Mouse (Mus musculus) heart, embryonic 10.5 days (tissue): ENCODE measurements around the gene Tmem80. TPM values are rescaled to one million over a fixed set of nuclear protein-coding genes. Genes with fewer than 3 reads are reported as not detected.
A peak's percentile ranks its signal among the peaks of the same experiment; 100 is the strongest.

Experiments
- DNase-seq: peaks from one replicate; pipeline ENCODE4 v3.0.0-alpha.2; 2017; ENCODE audit warnings: low spot score
- H3K27ac ChIP-seq: fragments of 300-500 bp; sonication (generic); 2 replicates; pipeline ENCODE4 v1.5.1; 2016; ENCODE audit warnings: mild to moderate bottlenecking
- H3K27me3 ChIP-seq: fragments of 300-500 bp; sonication (generic); 2 replicates; pipeline ENCODE4 v1.6.1; 2016; ENCODE audit warnings: mild to moderate bottlenecking; ENCODE audit not compliant: poor library complexity, insufficient read depth, severe bottlenecking
- H3K36me3 ChIP-seq: fragments of 300-500 bp; sonication (generic); 2 replicates; pipeline ENCODE4 v1.6.1; 2016; ENCODE audit warnings: mild to moderate bottlenecking, moderate library complexity
- H3K4me1 ChIP-seq: fragments of 300-500 bp; sonication (generic); 2 replicates; pipeline ENCODE4 v1.6.1; 2016; ENCODE audit warnings: mild to moderate bottlenecking
- H3K4me3 ChIP-seq: fragments of 300-500 bp; sonication (generic); 2 replicates; pipeline ENCODE4 v1.5.1; 2016; ENCODE audit warnings: mild to moderate bottlenecking, moderate library complexity
- H3K9me3 ChIP-seq: fragments of 300-500 bp; sonication (generic); 2 replicates; pipeline ENCODE4 v1.6.1; 2016; ENCODE audit warnings: mild to moderate bottlenecking, moderate library complexity
- WGBS: fragments of 180-500 bp; shearing (Covaris S2); methylation state at CpG from one replicate; pipeline ENCODE4 v1.1.7; 2016; 5-methylcytosine and 5-hydroxymethylcytosine counted together
- polyA plus RNA-seq: library from polyadenylated mRNA; unstranded; fragments of >200 nt; fragmentation: Nextera tagmentation; extraction: Ambion mirVana; gene quantifications from 2 replicates; pipeline ENCODE4 v1.2.1, GENCODE M21; 2016

Tmem80 gene
- polyA plus RNA-seq: 39.5 and 41.2 TPM in 2 replicates

DNA sequence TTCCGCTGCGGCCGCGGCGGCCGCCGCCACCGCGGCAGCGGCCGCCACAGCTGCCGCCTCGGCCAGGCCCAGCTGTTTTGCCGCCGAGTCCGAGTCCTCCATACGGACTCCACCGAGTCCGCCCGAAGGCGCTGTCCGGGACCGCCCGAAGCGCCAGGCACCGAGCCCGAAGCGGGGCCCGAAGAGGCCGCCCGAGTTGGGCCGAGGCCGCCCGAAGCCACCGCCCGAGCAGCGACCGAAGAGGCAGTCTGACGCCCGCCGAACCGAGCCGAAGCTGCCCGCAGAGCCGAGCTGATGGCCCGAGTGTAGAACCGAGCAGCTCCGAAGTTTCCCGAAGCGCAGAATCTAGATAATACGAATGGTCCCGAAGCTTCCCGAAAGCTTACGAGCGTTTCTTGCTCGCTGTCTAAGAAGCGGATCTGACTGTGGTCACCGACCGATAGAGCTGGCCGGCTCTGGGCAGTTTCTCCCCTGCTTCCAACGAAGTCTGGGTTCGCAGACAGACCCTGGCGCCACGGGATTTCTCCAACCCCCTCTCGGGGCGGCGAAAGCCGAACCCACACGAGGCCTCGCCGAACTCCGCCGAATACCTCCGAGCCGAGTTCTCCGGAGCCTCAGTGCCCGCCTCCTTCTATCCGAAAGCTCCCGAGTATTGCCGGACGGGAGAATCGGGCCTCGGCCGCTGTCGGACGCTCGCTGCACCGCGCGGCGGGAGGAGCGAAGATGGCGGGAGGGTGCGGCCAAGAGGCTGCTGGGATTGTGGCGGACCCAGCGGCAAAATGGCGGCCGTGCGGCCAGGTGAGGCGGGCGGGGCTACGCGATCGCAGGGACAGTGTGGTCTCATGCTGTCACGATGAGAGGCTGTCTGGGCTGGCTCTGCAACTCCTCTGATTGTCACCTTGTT lies at the start of gene Tmem80, which contains the start of gene Deaf1:
Gene Tmem80 (plus strand): TSS at position 271 of the 904 bp plus-strand sequence.
Gene Deaf1 (minus strand): TSS at position 222 of the 904 bp plus-strand sequence.
- under 1% methylated on average over 105 of the region's 105 CpGs for WGBS
- no peaks in the 10 kb centered on the region for H3K27me3 ChIP-seq
- peaks cover 21% of the 10 kb centered on the region for H3K36me3 ChIP-seq
- H3K27ac ChIP-seq: peak within 1 kb of the TSS; percentile 98
- H3K9me3 ChIP-seq: no peaks in the 10 kb centered on the region
- peaks cover 21% of the 10 kb centered on the region for H3K4me1 ChIP-seq
- peak; percentile 99 for DNase-seq
- H3K4me3 ChIP-seq: peak within 1 kb of the TSS; percentile 82

DNA sequence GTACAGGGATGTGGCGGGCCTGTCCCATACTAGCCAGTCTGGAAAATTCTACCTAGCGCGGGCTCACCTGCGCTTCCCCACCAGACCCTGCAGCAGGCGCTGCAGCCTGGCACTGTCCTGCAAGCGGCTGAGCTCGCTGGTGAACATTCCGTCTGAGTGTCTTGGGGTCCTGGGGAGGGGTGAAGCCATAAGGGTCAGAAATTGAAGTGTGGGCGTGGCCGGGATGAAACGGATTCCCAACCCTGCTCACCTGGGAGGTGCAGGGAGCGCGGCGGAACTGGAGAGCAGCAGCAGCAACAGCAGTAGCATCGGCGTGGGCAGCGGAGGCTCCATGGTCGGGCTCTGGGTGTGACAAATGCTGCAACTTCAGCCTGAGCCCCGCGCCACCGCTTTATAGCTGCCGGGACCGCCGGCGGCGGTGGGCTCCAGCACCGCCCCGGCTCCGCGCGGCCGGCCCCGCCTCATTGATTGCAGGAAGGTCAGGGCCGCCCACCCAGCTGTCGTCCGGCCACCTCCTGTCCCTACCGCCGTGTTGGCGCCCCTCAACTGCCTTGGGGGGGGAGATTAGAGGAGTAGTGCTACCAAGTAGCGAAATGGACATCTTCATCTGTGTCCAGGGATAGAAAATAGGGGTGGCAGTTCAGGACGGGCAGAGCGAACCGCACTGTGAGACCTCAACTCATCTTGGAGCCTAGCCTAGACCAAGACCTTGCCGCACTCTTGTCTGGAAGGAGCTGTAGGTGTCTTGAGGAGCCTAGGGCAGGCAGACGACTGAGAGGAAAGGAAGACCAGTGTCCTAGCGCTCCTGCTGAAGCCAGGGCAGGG lies 48.6 kb upstream of the Tmem80 start, which contains the start of gene Sct:
Gene Sct (minus strand): TSS at position 368 of the 825 bp plus-strand sequence.
- Histone ChIP-seq H3K9me3 (no peaks in the 10 kb centered on the region), H3K36me3 (no peaks in the 10 kb centered on the region), H3K27ac (peak within 1 kb of the TSS; percentile 71; the same call in 1 of the 2 replicates), H3K4me1 (peaks cover 31% of the 10 kb centered on the region), H3K27me3 (peaks cover 34% of the 10 kb centered on the region), H3K4me3 (peak within 1 kb of the TSS; percentile 68)
- WGBS: 2% methylated on average over 46 of the region's 46 CpGs
- DNase-seq: no peak

DNA sequence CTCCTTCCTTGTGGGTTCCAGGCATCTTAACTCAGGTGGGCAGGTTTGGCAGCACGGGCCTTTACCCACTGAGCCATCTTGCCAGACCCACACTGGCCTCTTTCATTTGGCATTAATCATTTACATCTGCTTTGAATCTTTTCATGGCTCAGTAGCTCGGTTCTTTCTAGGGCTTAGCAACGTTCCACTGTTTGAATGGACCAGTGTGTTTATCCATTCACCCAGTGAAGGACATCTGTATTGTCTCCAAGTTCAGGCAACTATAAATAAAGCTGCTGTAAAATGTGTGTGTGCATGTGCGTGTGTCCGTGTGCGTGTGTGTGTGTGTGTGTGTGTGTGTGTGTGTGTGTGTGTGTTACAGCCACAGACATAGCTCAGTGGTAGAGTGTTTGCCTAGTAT lies 46.1 kb upstream of the Tmem80 start:
- Histone ChIP-seq H3K4me3 (no peak overlapping the region), H3K27ac (no peak overlapping the region), H3K36me3 (no peaks in the 10 kb centered on the region), H3K9me3 (no peaks in the 10 kb centered on the region), H3K27me3 (peaks cover 26% of the 10 kb centered on the region), H3K4me1 (peaks cover 30% of the 10 kb centered on the region)
- WGBS: 86% methylated on average over 6 of the region's 6 CpGs
- no peak for DNase-seq

DNA sequence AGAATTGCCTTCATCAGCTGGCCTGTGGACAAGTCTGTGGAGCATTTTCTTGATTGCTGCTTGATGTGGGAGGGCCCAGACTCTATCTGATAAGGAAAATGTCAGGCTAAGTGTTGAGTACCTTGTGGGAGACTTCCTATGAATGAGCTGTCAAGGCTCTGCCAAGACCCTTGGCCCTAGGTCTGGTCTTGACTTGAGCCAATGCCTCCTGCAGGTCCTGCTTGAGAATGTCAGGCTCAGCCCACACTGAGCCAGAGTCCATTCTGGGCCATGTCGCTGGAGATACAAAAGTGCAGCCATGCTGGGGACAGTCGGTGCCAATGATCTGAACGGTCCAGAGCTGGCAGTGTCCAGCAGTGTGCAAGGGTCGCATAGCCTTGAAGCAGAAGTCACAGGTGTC lies 44.8 kb upstream of the Tmem80 start:
- Histone ChIP-seq H3K4me3 (no peak overlapping the region), H3K36me3 (no peaks in the 10 kb centered on the region), H3K9me3 (no peaks in the 10 kb centered on the region), H3K27me3 (peaks cover 19% of the 10 kb centered on the region), H3K27ac (no peak overlapping the region), H3K4me1 (peaks cover 20% of the 10 kb centered on the region)
- no peak for DNase-seq
- 83% methylated on average over 4 of the region's 4 CpGs for WGBS

DNA sequence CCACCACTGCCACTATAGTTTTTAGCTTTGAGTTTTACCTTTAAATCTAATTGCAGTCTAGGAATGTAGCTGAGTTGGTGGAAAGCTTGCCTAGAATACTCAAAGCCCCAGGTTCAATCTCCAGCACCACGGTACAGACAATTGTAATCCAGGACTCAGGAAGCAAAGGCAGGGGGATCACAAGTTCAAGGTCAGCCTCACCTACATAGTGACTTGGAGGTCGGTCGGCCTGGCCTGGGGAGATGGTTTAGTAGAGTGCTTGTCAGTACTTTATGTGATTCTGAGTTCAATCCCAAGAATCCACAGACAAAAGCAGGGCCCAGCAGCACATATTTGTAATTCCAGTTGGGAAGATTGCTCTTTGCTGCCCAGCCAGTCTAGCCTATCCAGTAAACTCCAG lies 39.5 kb upstream of the Tmem80 start:
- Histone ChIP-seq H3K36me3 (no peaks in the 10 kb centered on the region), H3K4me3 (no peak overlapping the region), H3K27me3 (peaks cover 37% of the 10 kb centered on the region), H3K27ac (no peak overlapping the region), H3K9me3 (no peaks in the 10 kb centered on the region), H3K4me1 (peaks cover 21% of the 10 kb centered on the region)
- WGBS: 76% methylated on average over 3 of the region's 3 CpGs
- no peak for DNase-seq

DNA sequence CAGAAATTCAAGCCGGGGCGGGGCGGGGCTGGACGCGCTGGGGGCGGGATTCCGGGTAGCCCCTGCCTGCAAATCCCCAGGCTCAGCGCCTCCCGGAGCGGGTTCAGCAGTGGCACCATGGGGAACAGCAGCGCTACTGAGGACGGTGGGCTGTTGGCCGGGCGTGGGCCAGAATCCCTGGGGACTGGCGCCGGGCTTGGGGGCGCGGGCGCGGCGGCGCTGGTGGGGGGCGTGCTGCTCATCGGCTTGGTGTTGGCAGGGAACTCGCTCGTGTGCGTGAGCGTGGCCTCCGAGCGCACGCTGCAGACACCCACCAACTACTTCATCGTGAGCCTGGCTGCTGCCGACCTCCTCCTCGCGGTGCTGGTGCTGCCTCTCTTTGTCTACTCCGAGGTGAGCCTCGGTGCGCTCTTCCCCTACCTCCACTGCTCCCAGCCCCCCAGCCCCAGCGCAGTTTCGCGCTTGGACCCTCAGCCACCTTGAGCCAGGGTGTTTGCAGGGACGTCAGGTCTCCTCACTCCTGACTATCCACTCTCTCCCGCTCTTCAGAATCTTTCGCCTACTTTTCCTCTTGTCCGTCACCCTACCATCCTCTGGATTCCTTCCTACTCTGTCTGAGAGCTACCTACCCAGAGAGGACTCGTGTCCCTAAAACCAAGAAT lies 35.5 kb upstream of the Tmem80 start, which contains the start of gene Drd4:
Gene Drd4 (plus strand): TSS at position 86 of the 662 bp plus-strand sequence.
- H3K27ac ChIP-seq: peak within 1 kb of the TSS; percentile 65
- H3K9me3 ChIP-seq: no peaks in the 10 kb centered on the region
- no peak for DNase-seq
- H3K27me3 ChIP-seq: peaks cover 71% of the 10 kb centered on the region
- peaks cover 36% of the 10 kb centered on the region for H3K4me1 ChIP-seq
- WGBS: 2% methylated on average over 46 of the region's 46 CpGs
- peak within 1 kb of the TSS; percentile 66 for H3K4me3 ChIP-seq
- H3K36me3 ChIP-seq: peaks cover 3% of the 10 kb centered on the region; the same call in 1 of the 2 replicates

DNA sequence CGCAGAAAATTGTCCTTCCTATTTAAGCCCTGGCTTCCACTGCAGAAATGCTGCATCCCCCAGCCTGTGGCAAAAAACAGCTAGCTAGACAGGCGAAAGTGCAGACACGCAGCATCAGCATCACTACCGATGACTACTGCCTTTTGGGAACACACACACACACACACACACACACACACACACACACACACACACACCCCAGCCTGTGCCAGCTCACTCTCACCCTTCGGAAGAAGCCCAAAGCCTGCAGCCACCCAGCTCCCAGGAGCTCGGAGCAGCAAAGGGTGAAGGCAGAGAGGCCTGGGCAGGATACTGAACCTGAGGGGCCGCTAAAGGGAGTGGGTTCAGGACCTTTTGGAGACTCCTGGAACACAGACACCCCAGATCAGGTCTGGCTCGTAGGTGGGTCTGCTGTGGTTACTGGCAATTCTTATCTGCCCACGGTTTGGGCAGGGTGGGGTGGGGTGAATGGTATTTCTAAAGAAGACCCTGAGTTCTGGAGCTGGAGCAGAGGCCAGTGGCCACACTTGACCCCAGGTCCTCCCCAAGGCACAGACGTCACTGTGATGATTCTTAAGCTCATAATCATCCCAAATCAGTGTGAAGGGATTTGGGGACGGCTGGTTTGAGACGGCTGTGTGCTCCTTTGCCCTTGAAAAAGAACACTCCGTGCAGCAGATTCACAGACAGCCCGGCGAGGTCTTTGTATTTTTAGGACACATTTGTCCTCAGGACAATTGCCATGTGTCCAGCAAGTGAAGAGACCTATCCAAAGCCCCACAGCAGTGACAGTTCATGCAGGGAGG lies 34.8 kb upstream of the Tmem80 start:
- Histone ChIP-seq H3K27me3 (peaks cover 71% of the 10 kb centered on the region), H3K9me3 (no peaks in the 10 kb centered on the region), H3K36me3 (peaks cover 10% of the 10 kb centered on the region), H3K4me3 (peak overlapping the region; percentile 66), H3K4me1 (peaks cover 36% of the 10 kb centered on the region), H3K27ac (no peak overlapping the region)
- 31% methylated on average over 15 of the region's 15 CpGs for WGBS
- DNase-seq: no peak

DNA sequence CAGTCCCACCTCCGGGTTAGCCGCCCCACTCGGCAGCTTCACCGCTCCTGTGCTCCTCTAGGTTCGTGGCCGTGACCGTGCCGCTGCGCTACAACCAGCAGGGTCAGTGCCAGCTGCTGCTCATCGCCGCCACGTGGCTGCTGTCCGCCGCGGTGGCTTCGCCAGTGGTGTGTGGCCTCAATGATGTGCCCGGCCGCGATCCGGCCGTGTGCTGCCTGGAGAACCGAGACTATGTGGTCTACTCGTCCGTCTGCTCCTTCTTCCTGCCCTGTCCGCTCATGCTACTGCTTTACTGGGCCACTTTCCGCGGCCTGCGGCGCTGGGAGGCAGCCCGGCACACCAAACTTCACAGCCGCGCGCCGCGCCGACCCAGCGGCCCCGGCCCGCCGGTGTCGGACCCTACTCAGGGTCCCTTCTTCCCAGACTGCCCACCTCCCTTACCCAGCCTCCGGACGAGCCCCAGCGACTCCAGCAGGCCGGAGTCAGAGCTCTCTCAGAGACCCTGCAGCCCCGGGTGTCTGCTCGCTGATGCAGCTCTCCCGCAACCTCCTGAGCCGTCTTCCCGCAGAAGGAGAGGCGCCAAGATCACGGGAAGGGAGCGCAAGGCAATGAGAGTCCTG lies 33.6 kb upstream of the Tmem80 start:
- peaks cover 71% of the 10 kb centered on the region for H3K27me3 ChIP-seq
- peak overlapping the region; percentile 58 for H3K4me3 ChIP-seq
- H3K4me1 ChIP-seq: peaks cover 36% of the 10 kb centered on the region
- 1% methylated on average over 53 of the region's 53 CpGs for WGBS
- DNase-seq: no peak
- H3K27ac ChIP-seq: peak overlapping the region; percentile 65
- H3K9me3 ChIP-seq: no peaks in the 10 kb centered on the region
- peaks cover 15% of the 10 kb centered on the region for H3K36me3 ChIP-seq

DNA sequence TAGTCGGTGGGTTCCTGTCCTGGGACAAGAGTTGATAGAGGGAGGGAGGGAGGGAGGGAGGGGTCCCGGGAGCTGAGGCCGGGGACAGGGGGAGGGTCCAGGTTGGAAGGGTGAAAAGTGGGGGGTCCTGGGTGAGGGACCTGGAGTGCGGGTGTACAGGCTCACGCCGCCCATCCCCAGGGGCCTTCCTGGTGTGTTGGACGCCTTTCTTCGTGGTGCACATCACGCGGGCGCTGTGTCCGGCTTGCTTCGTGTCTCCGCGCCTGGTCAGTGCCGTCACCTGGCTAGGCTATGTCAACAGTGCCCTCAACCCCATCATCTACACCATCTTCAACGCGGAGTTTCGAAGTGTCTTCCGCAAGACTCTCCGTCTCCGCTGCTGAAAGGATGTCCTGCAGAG lies 33.1 kb upstream of the Tmem80 start:
- DNase-seq: no peak
- 5% methylated on average over 22 of the region's 22 CpGs for WGBS
- H3K4me1 ChIP-seq: peaks cover 36% of the 10 kb centered on the region
- H3K27me3 ChIP-seq: peaks cover 69% of the 10 kb centered on the region
- peak overlapping the region; percentile 58 for H3K4me3 ChIP-seq
- H3K9me3 ChIP-seq: no peaks in the 10 kb centered on the region
- peaks cover 20% of the 10 kb centered on the region for H3K36me3 ChIP-seq
- H3K27ac ChIP-seq: no peak overlapping the region

DNA sequence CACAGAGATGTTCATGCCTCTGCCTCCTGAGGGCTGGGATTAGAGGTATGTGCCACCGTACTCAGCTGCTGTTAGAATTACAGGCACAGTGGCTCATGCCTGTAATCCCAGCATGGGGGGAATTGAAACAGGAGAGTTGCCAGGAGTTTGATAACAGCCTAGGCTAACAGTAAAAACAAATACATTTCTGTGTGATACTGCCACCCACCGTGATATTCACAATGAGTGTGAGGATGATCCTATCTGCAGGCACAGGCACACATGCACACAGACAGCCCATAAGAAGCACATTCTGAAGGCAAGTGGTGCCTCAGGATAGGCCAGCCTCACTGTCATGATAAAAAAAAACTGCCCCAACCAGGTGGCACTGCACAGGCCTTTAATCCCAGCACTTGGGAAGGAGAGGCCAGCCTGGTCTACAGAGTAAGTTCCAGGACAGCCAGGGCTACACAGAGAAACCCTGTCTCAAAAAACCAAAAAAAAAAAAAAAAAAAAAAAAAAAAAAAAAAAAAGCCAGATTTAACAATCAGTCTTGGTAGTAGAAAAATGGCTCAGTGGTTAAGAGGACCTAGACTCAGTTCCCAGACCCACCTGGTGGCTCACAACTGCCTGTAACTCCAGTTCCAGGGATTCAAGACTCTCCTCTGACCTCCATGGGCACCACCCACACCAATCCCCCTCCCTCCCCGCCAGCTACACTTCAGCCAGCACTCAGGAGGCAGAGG lies 29.5 kb upstream of the Tmem80 start:
- H3K27me3 ChIP-seq: peaks cover 34% of the 10 kb centered on the region
- WGBS: 85% methylated on average over 3 of the region's 3 CpGs
- no peak for DNase-seq
- peaks cover 55% of the 10 kb centered on the region for H3K36me3 ChIP-seq
- H3K4me3 ChIP-seq: no peak overlapping the region
- H3K4me1 ChIP-seq: peaks cover 18% of the 10 kb centered on the region
- H3K9me3 ChIP-seq: no peaks in the 10 kb centered on the region
- no peak overlapping the region for H3K27ac ChIP-seq

DNA sequence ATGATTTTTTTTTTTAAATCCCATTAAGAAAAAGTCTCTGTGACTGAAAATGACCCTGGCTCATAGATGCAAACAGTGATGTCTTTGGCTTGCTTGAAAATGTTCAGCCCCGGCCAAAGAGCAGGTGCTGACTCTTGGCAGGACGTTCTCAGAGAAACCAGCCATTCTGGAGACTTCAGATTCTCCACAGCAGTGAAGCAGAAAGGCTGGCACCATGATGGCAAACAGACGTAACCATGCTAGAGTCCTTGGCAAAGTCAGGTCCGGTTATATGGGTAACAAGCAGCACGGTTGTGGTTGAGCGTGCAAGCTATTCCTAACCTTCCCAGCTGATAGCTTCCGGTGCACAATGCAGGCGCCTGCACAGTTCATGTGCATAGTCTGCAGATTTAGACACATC lies 28.4 kb upstream of the Tmem80 start:
- peaks cover 23% of the 10 kb centered on the region for H3K27me3 ChIP-seq

More for the DNA sequence above, 28.4 kb upstream of the Tmem80 start:
- H3K36me3 ChIP-seq: peaks cover 65% of the 10 kb centered on the region
- WGBS: 94% methylated on average over 8 of the region's 8 CpGs
- no peak overlapping the region for H3K27ac ChIP-seq
- H3K4me3 ChIP-seq: no peak overlapping the region
- DNase-seq: no peak
- H3K9me3 ChIP-seq: no peaks in the 10 kb centered on the region
- peaks cover 8% of the 10 kb centered on the region for H3K4me1 ChIP-seq
